In the genomic region with DNA sequence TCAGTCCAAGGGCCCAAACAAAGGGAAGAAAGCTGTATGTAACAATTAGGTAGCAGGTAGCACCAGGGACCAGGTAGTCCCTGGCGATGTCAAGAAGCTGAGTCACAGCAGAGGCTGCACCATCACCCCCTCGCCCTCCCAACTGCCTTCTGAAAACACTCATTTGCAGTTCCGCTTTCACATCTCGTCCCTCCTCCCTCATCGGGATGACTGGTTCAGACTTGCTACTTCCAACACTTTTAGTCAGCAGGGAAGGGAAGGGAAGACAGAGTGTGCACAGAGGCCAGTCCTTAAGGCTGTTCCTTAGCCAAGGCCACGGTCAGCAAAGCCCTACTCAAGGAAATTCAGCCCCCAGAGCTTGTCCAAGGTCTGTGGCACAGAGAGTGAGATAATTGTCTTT, we compare ENCODE assay signal across 17 mouse cellular contexts. TPM values are rescaled to one million over a fixed set of nuclear protein-coding genes. Genes with fewer than 3 reads are reported as not detected.
DNase-seq lines count a peak whose midpoint lies in the region; ATAC-seq lines count a peak whose summit lies in the region.
"Had no signal": no experiment of that assay in that cellular context is flagged by ENCODE, and none has a peak within 500 bp of the region (broad histone marks: within the 10 kb centered on the region; RNA-seq: fewer than 3 reads in every experiment).

No protein-coding gene starts in this region.

- H3K9me3 ChIP-seq in heart, embryonic 13.5 days, result no peaks in the 10 kb centered on the region
- H3K9me3 ChIP-seq in forebrain, embryonic 10.5 days, result no peaks in the 10 kb centered on the region
- H3K9me3 ChIP-seq: hindbrain, embryonic 10.5 days; liver, embryonic 13.5 days; neural tube, embryonic 13.5 days had no signal

- H3K4me2 ChIP-seq in heart, embryonic 13.5 days, result no peak overlapping the region
- H3K4me2 ChIP-seq: heart, embryonic 11.5 days; liver, embryonic 13.5 days; neural tube, embryonic 13.5 days had no signal

- no peak for ATAC-seq in CD4-positive, CD25-positive, alpha-beta regulatory T cell, adult 4 months
- ATAC-seq in heart, embryonic 13.5 days (ENCODE audit: extremely low read depth, insufficient number of reproducible peaks, low FRiP score, low TSS enrichment), result no peak

- H3K9ac ChIP-seq in heart, embryonic 13.5 days, result no peak overlapping the region
- H3K9ac ChIP-seq: liver, embryonic 13.5 days; neural tube, embryonic 13.5 days had no signal

- 60% methylated on average over 6 of the region's 6 CpGs for WGBS in heart, embryonic 13.5 days
- WGBS in forebrain, embryonic 10.5 days, result 90% methylated on average over 6 of the region's 6 CpGs

- H3K4me3 ChIP-seq in heart, embryonic 13.5 days, result no peak overlapping the region
- no peak overlapping the region for H3K4me3 ChIP-seq in forebrain, embryonic 10.5 days
- H3K4me3 ChIP-seq: hindbrain, embryonic 10.5 days; liver, embryonic 13.5 days; neural tube, embryonic 13.5 days had no signal

- peaks cover 37% of the 10 kb centered on the region for H3K36me3 ChIP-seq in heart, embryonic 13.5 days
- H3K36me3 ChIP-seq in splenic B cell, adult 2 months (ENCODE audit: control insufficient read depth, insufficient read depth, low read length, poor library complexity, severe bottlenecking), result no peaks in the 10 kb centered on the region
- peaks cover 17% of the 10 kb centered on the region for H3K36me3 ChIP-seq in forebrain, embryonic 10.5 days (replicated peaks)
- H3K36me3 ChIP-seq: liver, embryonic 13.5 days had no signal

- peaks cover 36% of the 10 kb centered on the region for H3K4me1 ChIP-seq in heart, embryonic 13.5 days
- H3K4me1 ChIP-seq in forebrain, embryonic 10.5 days, result peaks cover 24% of the 10 kb centered on the region

- DNase-seq in CD4-positive, CD25-positive, alpha-beta regulatory T cell, adult 2 months (ENCODE audit: low read depth, low spot score), result peak; percentile 4
- no peak for DNase-seq in heart, adult 9 months (ENCODE audit: low spot score in 2 of 2)
- DNase-seq in urinary bladder, postnatal 14 days (ENCODE audit: low spot score), result peak; percentile 47
- DNase-seq in urinary bladder, postnatal 10 days (ENCODE audit: low spot score), result no peak
- DNase-seq in splenic B cell, adult 2 months (ENCODE audit: low read depth, low spot score), result peak; percentile 4
- DNase-seq in forebrain, embryonic 10.5 days (ENCODE audit: extremely low spot score, low spot score), result no peak
- DNase-seq: cerebellum, adult 9-11 months; liver, embryonic 13.5 days; lung, postnatal 14 days had no signal

- no peaks in the 10 kb centered on the region for H3K27me3 ChIP-seq in heart, embryonic 13.5 days (replicated peaks)
- no peaks in the 10 kb centered on the region for H3K27me3 ChIP-seq in splenic B cell, adult 2 months (ENCODE audit: control insufficient read depth, insufficient read depth, low read length, poor library complexity, severe bottlenecking)
- no peaks in the 10 kb centered on the region for H3K27me3 ChIP-seq in forebrain, embryonic 10.5 days (ENCODE audit: poor library complexity, severe bottlenecking)
- H3K27me3 ChIP-seq: liver, embryonic 13.5 days; neural tube, embryonic 13.5 days had no signal

- 0 out of 2 replicates have a peak overlapping the region, but pooled peaks have one; percentile 20 for H3K27ac ChIP-seq in heart, embryonic 13.5 days (replicated peaks)
- H3K27ac ChIP-seq in forebrain, embryonic 10.5 days, result no peak overlapping the region
- H3K27ac ChIP-seq: hindbrain, embryonic 10.5 days; liver, embryonic 13.5 days; neural tube, embryonic 13.5 days had no signal

RNA-seq across cellular contexts. Expression of a gene that starts 10.8 kb away (rescaled TPM):
- polyA plus RNA-seq in CD4-positive, CD25-positive, alpha-beta regulatory T cell, adult 4 months (2017; shearing (Covaris generic)), result not detected
- 0.15 TPM in 1 of 2 replicates, not detected in the other for polyA plus RNA-seq in heart, embryonic 13.5 days (2015; fragmentation: Nextera tagmentation; extraction: Ambion mirVana)
- not detected in 2 replicates for polyA plus RNA-seq in forebrain, embryonic 10.5 days (2016; fragmentation: Nextera tagmentation; extraction: Ambion mirVana)
- polyA plus RNA-seq: heart, embryonic 11.5 days; hindbrain, embryonic 10.5 days; intestine, embryonic 14.5 days; kidney, embryonic 16.5 days; liver, embryonic 13.5 days; midbrain, postnatal 0 days; neural tube, embryonic 13.5 days had no signal

Comparison
In these comparisons a context has a peak if more than half of its experiments do, and no peak if none do; other contexts are left out.
1. DNase-seq: peak in CD4-positive, CD25-positive, alpha-beta regulatory T cell, adult 2 months (single experiment), urinary bladder, postnatal 14 days (single experiment) and splenic B cell, adult 2 months (single experiment); none in heart, adult 9 months (0 of 2), urinary bladder, postnatal 10 days (single experiment) and forebrain, embryonic 10.5 days (single experiment).